Mouse (Mus musculus) retina, postnatal 1 day (tissue): ENCODE measurements at regions not wholly inside any gene's neighbourhood (a gene's known extent, or its start where the extent isn't known, plus 50 kb on each side); places are given as distances from the start of the nearest gene placed in this dataset.

Source experiments
- DNase-seq: peaks from one replicate; pipeline ENCODE4 v3.0.0-alpha.2; 2012

DNA sequence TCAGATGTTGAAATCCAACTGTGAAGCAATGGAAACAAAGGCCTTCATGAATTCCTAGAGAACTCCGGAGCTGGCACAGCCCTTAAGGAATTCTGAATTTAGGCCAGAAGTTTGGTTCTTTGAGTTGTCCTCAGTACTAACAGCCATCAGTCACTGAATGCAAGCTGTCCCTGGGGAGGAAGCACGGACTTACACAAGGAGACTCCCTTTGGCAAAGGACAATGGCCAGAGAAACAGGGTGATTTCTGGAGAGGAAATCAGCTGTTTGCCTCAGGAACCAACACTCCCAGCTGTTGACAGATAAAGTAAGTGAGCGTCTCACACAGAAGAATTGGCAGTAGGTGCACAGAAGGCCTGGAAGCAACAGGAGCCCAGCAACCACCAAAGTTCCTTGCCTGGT, 56.8 kb upstream of the Atp2b1 start:
- DNase-seq = no peak

GRCm38 (mm10) chr10:98861521-98861920, 52.7 kb upstream of the Atp2b1 start:
- DNase-seq = no peak

DNA sequence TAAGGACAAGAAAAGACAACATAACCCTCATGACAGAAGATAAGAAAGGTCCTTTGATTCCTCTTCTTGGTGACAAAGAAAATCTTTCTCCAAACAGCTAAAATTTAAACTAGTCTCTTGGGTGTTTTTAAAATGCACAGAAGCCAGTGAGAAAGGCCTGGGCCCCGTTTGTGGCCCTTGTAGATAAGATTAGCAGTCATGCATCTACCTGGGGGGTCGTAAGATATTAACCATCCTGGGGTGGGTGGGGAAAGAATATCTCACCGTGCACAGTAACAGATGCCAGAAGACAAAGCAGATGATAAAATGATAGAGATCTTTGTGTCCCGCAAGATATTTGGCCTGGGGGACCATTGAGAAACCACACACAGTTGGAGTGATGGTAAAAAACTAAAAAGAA, 51.5 kb upstream of the Atp2b1 start:
- no peak for DNase-seq

DNA sequence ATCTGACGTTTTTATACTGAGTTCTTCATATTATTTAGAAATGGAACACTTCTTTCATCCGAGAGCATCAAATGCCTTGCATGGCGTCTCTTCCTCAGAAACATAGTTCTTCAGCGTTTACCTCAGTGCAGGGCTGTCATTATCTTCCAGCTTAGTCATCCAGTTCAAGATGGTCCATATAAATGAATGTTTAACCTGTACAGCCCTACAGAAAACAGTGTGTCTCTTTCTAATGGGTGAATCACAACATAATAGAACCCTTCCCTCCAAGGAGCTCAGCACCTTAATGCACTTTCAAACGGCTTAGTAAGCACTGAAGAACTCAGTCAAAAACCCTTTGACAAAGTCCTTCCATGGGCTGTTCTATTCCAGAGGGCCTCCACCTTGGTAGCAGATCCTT, 49.8 kb upstream of the Atp2b1 start:
- no peak for DNase-seq
